Mouse (Mus musculus) cerebellum, postnatal 14 days (tissue): Measurements from ENCODE around the gene Col7a1.

Experiments
- DNase-seq, 2 experiments: peaks; one replicate each; pipeline ENCODE4 v3.0.0; 2021; ENCODE audit warnings: mixed read lengths in 2 of 2

Col7a1 gene

DNA sequence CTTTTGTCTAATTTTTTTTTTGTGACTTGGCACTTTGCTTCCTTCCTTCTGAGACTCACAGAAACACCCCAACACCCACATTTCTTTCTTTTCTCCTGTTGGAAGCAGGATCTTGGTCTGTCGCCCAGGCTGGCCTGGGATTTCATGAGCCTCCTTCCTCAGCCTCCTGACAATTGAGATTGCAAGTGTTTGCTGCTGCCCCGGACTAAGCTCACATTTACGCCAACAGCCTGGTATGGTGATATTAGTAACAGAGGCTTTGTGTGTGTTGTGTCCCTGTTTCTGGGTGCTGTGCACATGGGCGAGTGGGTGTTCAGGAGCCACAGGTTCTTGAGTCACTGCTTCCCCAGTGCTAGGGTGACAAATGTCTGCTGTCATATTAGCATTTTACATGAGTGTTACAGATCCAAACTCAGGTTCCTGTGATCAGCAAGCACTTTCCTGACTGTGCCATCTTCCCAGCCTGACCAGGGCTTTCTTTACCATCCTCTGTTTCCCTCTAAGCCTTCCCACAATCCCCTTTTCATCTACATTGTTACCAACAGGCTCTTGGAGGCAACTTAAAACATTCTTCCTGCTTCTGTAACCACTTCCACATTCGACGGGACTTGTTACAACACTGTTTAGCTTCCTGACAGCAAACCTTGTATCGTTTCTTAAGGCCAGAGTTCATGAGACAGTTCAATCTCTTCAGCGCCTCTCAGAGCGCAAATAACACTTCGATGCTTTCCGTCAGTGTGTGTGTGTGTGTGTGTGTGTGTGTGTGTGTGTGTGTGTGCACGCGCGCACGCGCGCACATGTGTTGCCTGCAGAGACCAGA lies 69.7 kb downstream of the Col7a1 start:
- DNase-seq, result no peak

DNA sequence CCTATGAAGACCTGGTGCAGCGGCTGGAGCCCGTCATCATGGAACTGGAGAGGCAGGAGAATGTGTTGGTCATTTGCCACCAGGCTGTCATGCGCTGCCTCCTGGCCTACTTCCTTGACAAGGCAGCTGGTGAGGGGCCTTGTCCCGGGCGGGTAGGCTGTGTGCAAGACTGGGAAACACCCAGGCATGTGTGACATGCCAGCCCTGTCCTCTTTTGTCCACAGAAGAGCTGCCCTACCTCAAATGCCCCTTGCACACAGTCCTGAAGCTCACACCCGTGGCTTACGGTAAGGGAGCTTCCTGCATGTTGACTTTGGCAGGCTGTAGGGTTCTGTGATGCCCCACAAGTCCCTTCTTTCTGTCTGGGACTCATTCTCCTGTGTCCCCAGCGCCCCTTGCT lies 74.1 kb downstream of the Col7a1 start:
- peak; percentile 29 to 70 for DNase-seq

DNA sequence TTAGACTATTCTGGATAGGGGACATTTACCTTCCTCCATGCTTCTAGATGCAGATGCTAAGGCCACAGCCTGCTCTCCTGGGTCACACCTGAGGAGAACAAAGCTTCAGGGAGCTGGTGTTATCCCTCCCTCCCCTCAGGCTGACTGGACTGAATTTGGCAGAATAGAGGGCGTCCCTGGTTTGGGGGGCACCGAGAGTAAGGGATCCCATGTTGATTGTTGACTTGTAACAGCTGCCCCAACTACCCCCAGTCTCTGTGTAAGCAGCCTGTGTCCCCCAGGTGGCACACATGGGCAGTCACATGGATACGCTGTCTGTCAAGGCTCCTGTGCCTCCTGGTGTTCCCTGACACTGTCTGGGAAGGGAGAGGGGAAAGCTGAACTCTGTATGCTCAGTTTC lies 75.0 kb downstream of the Col7a1 start:
- DNase-seq, result no peak

- no peak for DNase-seq
Measured at GRCm38 (mm10) chr9:109028919-109029318, 75.5 kb downstream of the Col7a1 start.

GRCm38 (mm10) chr9:109030312-109030711 lies 76.9 kb downstream of the Col7a1 start:
- DNase-seq, result no peak

- DNase-seq, result no peak
Measured at GRCm38 (mm10) chr9:109031001-109031400, 77.6 kb downstream of the Col7a1 start.

DNA sequence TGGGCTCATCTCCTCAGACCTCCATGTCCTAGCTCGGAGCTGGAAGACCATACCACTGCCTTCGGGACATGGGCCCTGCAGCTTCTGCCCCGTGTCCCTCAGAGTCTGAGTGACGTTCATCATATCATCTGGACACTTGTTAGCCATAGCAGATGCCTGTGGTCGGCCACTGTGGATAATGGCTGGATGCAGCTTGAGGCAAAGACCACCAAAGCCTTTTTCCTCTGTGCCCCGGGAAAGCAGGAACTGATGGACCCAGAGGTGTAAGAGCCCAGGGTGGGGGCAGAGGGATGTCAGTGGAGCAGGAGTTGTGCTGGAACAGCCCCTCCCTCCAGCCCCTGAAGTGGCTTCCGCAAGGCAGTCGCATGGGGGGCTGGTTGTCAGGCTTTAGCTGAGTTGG lies 78.3 kb downstream of the Col7a1 start:
- DNase-seq, result no peak

- DNase-seq, result no peak
Measured at GRCm38 (mm10) chr9:109032435-109032834, 79.0 kb downstream of the Col7a1 start.
